Mouse (Mus musculus) lung, postnatal 36 days (tissue): ENCODE measurements around the gene Narfl.

ENCODE experiments used
- DNase-seq: peaks from one replicate; pipeline ENCODE4 v3.0.0; 2022; ENCODE audit warnings: mixed read lengths

Gene Narfl

DNA sequence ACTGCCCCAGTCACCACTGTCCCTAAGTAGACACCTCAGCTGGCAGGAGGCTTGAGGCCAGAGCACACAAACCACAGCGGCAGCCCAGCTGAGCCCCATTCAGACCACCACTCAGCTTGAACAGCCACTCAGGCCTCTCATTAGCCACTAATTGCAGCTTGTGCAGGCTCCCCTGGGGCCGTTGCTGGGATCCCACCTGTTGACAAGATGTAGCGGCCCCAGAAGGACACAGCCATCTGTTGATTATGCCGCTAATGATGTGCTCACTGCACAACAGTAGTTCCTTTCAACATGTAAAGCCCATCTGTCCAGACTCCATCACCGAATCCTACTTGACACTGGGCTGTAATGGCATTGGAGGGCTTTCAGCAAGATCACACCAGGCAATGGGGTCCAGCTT is 7.7 kb upstream of the Narfl start:
- DNase-seq: no peak

DNA sequence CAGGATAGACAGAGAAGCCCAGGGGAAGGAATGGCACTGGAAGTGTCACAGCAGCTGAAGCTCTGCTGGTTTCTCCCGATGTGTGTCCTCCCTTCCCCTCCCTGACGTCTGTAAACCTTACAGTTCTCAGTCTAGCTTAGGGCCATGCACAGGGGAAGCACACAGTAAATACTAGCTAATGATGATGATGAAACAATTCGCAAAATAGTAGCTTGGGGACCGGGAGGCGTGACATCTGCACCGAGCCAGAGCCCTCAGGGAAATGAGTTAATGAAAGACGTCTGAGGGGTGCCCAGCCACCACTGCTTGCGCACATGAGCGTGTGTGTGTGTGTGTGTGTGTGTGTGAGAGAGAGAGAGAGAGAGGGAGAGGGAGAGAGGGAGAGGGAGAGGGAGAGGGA is 4.2 kb upstream of the Narfl start:
- no peak for DNase-seq

DNA sequence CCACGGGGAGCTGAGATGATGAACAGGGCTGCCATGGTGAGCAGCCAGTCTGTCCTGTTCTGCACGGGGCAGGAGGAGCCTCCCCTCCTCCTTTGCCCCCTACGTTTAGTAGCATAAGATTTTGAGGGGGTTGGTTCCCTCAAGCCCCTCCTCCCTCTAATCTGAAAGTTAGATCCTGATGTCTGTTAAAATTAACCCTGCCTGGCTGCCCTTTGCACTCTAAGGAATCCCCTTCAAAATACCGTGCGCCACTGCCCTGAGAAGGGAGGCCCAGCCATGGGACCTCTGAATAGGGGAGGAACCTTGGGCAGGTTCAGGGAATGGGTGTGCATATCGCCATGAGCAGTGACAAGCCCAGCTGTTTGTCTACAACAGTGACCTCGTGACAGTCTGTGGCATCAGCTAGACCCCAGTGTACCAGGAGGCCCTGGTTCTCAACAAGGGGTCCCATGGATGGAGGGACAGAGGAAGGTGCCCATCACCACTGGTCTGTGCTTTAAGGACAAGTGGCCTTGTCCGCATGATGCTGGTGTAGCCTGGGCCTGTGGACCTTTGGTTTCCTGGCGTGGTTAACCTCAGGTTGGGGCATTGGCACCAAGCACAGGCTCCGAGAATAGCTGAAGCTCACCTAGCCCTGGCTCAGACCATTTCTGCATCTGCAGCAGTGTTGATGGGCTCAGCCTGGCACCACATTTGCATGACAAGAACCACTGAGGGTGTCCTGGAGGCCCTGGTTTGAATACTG is 1.9 kb downstream of the Narfl start:
- DNase-seq: no peak

DNA sequence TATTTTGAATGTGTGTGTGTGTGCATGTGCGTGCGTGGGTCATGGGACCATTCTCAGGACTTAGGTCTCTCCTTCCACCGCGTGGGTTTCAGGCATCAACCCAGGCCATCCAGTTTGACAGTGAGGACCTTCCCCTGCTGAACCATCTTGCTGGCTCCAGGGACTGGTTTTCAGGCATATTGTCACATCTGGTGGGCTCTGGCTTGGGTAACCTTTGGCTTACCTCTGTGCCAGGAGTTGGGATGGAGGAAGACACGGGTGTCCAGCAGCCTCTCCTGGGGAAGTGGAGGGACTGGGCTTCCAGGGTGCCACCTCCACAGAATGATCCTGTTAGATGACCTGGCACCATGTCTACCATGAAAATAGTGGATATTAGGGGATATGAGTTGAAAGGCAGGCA is 4.4 kb downstream of the Narfl start:
- DNase-seq: no peak

DNA sequence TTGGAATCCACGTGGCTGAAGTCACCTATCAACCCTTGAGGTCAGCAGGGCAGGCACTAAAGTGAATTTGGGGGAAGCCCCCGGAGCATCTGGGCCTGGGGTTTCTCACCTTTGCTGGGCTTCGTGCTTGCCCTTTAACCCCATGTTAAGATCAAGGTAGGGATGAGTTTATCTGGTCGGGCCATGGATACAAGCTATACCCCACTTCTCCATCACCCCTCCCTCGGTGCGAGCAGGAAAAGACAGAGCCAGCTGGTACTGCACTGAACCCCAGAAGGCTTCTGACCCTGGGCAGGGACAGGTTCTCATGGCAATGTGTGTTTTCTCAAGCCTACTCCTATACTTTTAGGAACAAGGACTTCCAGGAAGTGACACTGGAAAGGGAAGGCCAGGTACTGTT is 7.8 kb downstream of the Narfl start:
- no peak for DNase-seq

DNA sequence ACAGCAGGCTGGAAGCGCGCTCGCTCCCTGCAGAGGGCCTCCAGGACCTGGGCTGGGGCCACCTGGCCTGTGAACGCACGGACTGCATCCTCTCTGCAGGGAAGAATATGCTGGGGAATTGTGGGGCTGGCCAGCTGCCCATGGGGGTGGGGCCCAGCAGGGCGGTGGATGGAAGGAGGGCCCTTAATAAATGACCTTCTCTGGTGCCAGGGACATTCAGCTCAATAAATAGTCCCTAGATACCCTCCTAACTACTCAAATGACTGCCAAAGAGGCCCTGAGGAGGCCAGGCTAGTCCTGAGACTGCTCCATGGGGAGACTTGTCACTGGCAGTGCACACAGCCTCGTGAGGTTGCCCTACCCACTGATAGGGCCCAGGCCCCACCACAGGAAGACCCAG is 9.5 kb downstream of the Narfl start:
- DNase-seq: no peak

DNA sequence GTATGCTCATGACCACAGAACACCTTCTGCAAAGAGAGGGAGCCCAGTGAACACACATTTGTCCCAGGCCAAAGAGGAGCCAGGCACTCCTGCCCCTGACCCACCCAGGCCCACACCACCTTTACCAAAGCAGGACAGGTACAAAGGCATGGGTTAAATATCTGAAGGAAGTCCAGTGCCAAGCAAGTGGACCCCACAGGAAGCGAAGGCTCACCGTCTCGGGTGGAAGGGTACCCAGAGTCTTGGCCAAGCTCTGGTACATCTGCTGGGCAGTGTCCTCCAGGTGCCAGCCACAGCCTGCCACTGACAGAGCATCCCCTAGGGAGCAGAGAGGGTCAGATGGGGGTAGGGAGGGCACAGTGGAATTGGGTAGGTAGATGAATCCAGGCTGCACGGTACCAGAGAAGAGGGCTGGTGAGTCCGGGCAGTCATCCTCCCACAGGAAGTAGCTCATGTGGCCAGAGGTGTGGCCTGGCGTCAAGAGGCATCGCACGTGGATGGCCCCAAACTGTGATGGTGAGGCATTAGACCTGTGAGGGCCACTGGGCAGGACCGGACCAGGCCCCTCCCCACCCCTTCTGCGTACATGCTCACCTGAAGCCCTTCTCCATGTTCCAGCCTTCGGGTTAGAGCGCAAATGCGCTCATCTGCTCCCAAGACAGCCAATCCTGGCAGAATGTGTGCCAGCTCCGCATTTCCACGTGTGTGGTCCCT is 10.4 kb downstream of the Narfl start:
- DNase-seq: no peak

DNA sequence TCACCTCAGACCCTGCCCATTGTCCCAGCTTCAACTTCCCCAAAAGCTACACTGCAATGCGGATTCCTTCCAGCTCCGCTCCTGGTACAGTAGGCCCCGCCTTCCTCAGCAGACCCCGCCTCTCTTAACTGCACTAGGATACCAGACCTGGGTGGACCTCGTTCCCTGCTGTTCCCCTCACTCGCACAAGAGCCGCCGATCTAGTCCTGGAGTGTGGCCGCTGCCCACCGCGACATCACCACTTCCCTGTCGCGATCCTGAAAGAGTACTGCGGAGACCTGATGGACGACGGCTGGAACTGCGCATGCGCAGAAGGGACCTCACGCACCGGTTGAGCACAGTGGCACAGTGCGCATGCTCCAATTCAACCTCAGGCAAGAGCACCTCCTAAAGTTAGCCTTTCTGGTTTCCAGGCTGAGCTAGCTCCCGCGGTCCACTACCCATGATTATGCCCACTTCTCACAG is 11.7 kb downstream of the Narfl start, which contains the start of gene Haghl:
Gene Haghl (minus strand): TSS at position 393 of the 465 bp plus-strand sequence.
- peak; percentile 98 for DNase-seq

DNA sequence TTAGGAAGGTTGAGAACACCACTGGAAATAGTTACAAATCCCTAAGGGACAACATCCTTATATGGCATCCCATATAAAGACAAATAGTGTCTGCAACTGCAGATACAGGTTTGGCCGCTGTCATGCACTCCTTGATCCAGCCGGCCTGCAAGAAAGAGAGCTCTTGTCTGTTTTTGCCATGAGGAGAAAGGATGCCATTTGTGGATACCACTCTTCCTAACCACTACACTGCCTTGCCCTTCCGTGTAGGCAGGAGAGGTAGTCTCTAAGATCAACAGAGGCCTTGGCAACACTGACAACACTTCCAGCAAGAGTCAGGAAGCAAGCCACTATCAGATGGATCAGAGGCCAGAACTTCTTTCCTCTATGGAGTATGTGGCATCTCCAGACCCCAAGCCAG is 12.7 kb downstream of the Narfl start, which contains the start of gene Ccdc78:
Gene Ccdc78 (plus strand): TSS at position 301 of the 400 bp plus-strand sequence.
- DNase-seq: no peak

DNA sequence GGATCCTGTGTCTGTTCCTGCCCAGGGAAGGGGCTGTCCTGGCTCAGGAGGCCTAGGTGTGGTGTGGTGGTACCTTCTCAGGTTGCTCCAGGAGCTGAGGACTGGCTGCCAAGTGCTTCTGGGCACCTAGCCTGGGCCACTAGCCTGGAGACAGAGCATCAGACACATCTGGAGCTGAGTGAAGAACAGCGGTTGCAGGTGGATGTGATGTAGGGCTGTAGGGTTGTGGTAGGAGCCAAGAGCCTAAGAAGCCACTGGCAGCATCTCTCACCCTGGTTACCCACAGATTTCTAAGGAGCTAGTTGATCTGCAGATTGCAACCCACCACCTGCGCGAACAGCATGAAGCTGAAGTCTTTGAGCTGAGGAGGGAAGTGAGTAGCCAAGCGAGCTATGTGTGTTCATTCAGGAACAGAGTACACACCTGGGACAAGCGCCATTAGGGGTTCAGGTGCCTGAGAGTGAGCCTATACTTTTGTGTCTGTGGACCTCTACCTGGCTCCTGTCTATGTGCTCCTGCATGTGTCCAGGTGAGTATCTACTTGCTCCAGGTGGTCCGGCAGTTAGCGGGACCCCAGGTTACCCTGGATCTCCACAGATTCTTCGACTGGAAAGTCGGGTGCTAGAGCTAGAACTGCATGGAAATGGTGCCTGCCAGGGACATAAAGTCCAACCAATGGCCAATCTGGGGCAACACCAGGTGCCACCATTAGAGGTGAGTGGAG is 13.4 kb downstream of the Narfl start:
- DNase-seq: no peak

DNA sequence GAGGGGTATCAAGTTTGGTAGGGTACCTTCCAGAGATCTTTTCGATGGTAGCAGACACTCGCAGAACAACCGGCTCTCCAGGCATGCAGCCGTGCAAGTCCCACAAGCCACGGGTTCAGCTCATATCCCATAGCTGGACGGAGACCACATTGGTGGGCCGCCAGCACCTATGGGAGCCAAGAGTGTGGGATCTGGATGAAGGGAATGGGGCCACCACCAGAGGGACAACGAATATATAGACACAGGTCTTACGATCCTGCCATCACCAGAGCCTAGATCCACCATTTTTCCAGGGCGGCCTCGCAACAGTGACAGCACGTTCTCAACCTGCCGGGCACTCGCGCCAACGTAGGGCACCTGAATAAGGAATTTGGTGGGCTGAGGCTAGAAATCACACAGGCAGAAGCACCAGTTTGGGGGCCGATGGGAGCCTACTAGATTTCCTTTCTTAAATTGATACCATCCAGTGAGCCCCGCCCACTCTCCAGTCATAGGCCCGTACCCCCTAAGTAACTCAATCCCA is 17.8 kb downstream of the Narfl start:
- DNase-seq: no peak

DNA sequence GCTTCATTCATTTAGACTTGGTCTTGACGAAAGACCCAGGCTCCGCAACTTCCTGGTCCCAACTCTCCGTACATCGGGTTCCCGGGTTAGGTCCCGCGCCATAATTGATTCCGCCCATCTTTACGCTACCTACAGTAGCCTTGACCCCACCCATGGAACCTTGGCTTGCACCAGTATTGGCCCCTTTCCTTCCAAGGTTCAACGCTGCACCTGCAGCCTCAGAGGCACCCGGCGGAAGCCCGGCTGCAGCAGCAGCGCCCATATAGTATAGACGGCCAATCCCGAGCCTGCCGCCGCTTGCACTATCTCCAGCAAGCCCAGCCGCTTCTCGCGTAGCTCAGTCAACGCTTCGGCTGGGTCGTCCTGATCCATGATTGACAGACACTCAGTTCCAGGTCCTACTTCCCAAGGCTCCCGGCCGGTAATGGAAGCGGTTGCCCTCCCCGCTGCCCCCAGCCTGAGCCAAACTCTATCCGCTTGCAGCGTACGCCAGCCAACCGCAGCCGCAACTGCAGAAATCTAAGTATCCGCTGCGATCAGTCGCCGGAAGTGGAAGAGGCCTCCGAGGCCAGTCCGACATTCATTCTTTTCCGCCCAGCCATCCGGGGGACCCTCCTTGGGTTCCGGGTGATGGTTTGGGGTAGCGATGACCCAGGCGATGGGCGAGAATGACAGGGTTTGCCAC is 18.4 kb downstream of the Narfl start:
- peak; percentile 85 for DNase-seq

DNA sequence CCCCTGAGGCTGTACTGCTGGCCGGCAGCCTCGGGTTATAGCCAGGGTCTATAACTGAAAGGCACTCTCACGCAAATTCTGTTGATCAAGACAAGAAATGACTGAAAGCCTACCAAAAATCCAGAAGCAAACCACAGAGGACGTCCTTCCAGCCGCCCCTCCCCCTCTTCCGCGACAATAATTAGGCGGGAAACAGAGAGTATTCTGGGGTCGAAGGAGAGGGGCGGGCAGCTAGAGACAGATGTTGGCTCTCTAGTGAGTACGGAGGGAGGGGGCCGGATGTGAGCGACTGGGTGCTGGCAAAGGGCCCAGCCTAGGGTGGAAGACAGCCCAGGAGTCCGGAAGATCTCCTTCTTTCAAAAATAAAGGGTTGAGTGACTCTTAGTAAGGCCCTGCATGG is 19.0 kb downstream of the Narfl start, which contains the start of gene Fam173a:
Gene Fam173a (minus strand): TSS at position 287 of the 400 bp plus-strand sequence.
- peak; percentile 87 for DNase-seq

DNA sequence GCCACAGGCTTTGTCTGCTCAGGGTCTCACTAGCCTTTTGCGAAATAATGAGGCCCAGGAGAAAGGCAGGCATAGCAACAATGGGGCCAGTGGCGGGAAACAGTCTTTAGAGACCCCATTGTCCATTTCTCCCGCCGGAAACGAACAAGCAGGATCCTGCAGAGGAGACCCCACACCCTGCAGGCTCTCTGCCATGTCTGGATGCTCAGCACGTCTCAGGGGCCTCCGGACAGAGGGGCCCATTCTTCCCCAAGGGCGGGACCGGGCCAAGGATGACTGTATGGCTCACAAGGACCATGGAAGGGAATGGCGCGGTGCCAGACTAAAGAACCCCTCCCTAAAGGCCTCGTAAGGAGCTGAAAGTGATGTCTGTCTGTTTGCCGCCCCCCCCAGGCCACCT is 20.6 kb downstream of the Narfl start:
- DNase-seq: no peak

DNA sequence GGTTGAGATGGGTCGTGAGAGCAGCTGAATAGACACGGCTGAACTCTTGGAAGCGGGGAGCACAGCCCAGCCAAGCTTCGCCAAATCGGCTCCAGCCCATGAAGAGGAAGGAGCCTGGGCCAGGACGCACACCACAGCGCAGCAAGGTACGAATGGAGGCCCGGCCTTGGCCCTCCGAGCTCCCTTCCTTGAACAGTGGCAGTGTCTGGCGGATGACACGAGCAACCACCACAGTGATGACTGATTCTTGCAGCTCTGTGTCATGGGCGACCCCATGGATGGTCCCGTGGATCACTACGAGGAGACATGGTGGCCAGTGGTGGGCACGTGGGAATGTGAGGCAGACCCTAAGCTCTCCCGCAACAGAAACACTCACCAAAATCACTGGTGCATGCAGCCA is 21.4 kb downstream of the Narfl start:
- no peak for DNase-seq

DNA sequence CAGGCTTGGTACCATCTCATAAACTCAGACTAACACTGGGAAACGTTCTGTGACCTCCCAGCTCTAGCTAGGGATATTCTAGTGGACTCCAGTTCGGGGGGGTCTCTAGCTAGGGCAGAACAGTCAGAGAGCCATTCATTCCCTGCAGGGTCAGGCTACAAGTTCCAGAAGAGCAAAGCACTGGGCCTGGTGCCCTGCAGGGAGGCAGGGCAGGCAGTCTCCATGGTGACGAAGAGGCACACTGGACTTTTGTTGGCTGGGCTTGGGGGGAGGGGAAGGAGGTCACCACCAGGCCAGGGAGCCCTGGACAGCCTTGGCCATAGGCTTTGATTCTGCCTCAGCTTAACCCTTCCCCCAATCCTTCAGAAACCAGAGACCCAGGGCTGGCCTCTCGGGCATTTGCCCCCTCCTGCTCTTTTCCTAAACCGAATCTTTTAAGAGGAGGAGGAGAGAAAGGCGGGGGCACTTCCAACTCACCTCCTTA is 22.1 kb downstream of the Narfl start, which contains the start of gene AC134908.4:
Gene AC134908.4 (minus strand): TSS at position 51 of the 484 bp plus-strand sequence.
- DNase-seq: no peak

DNA sequence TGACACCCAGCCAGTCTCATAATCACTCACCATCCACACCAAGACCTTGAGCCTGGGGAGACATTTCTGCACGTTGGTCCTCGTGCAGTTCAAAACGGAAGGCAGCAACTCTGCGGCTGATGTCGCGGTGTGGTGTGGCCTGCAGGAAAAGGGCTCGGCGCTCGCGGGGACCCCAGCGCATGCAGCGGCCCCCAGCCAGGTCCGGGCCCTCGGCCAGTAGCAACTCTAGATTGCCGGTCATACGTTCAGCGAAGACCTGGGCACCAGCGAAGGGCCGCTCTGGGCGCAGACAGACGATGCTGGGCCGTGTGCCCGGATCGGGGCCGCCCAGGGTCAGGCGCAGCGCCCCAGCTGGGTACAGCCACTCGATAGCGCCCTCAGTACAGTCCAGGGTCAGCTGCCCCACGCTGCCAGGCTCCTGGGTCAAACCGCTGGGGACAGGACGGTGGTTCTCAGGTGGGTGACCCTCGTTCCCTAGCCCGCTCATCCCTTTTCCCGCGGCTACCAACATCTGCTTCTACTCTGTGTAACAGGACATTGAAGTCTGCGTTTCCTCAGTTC is 22.7 kb downstream of the Narfl start:
- no peak for DNase-seq

DNA sequence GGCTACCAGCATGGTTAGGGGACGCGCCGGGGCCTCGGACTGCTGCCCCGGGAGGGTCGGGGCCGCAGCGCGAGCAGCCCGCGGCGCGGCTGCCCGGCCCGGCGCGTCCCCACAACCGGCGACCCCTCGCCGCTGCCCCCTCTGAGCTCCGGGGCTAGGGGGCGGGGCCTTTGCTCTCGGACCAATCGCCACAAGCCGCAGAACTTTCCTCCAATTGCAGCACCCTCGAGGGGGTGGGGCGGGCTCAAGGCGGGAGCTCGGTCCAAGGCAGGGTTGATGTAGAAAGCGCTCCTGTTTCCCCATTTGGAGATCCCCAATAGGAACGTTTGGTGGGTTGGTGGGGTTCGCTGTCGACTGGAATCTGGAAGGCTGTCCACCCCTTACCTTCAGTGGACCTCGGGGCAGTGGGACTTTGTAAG is 23.4 kb downstream of the Narfl start, which contains the start of gene Metrn:
Gene Metrn (minus strand): TSS at position 186 of the 419 bp plus-strand sequence.
- peak; percentile 92 for DNase-seq

DNA sequence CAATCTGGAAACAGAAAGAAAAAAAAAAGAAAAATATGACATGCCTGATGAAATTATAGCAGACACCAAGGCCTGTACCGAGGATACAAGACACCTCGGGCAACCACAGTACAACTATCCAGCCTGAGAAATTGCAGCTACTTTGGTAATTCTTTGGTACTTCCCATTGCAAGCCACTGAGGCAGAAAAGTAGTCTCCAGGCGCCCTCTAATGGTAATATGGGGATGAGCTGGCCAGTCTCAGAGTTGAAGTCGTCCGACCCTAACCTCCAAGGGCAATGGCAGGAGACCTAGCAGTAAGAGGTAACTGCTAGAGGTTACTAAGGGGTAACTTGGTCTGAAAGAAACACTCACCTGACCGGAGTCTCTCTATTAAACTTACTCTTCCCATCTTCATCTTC is 27.5 kb downstream of the Narfl start:
- peak; percentile 90 for DNase-seq

DNA sequence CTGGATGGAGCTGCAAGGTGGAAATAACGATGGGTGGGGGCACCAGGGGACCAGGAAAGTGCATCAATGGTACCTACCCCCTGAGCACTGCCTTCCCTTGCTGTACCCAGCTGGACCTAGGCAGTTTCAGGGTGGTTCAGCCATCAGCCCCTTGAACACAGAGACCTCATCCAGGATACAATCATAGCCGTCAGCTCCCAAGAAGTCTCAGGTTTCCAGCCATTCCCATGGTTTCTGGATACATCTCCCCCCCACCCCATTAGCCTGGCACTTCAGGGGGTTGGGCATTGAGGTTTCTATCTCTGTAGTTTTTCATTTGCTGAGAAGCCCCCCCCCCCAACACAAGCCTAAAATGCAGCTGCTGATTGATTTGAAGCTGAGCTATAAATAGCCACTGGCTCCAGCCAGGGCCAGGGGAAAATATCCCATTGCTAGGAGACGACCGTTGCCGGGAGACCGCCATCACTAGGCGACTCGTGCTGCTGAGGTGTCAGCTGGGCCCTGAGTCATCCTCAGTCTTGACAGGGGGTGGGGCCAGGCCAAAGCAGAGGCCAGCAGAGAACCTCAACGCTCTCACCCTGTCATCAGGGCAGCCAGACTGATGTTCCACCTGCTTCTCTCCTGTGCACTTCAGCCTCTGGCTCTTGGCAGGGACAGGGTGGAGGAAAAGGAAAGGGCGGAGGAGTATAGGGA is 29.4 kb downstream of the Narfl start:
- no peak for DNase-seq

DNA sequence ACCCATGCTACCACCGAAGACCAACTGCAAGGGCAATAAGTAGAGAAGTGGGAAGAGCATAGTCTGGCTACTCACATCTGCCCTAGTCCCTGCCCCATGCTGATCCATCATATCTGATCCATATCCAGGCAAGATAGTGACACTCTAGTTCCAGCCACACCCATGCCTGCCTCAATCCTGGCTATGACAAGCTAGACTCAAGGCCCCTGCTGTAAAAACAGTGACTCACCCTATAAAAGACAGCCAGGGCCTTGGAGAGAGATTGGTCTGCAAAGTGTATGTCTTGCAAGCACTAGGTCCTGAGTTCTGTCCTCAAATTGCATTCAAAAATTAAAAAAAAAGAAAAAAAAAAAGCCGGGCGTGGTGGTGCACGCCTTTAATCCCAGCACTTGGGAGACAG is 32.9 kb downstream of the Narfl start:
- no peak for DNase-seq
